Mouse (Mus musculus): ENCODE measurements around the gene Thap3. TPM values are rescaled to one million over a fixed set of nuclear protein-coding genes. Genes with fewer than 3 reads are reported as not detected.

Thap3 gene
- polyA plus RNA-seq, 1 experiment from 2014 or later: 42.7 TPM

DNA sequence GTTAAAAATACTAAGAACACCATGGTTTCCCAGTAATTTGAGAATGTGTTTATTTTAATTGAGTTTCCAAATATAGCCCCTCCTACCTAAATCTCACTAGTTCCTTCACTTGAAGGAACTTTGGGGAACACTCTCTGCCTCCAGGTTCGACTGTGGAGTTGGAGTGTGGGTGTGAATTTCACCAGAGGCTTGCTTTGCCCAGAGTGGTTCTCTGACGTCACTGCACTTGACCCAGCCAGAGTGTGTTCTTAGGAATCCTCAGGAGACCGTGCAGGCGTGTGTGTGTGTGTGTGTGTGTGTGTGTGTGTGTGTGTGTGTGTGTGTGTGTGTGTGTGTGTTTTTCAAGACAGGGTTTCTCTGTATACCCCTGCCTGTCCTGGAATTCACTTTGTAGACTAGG, 12.1 kb upstream of the Thap3 start:
- H3K9me3 ChIP-seq (ENCODE audit: control insufficient read depth, low read length): no peaks in the 10 kb centered on the region
- H3K27ac ChIP-seq (ENCODE audit: low read length): no peak overlapping the region
- no peaks in the 10 kb centered on the region for H3K27me3 ChIP-seq (replicated peaks; ENCODE audit: control insufficient read depth, insufficient read depth, low read length)
- ATAC-seq: no peak
- H3K4me2 ChIP-seq (ENCODE audit: low read length): no peak overlapping the region
- H3K9ac ChIP-seq (replicated peaks; ENCODE audit: low read depth, low read length): no peak overlapping the region
- H3K4me3 ChIP-seq (replicated peaks; ENCODE audit: low read length): no peak overlapping the region
- peaks cover 7% of the 10 kb centered on the region for H3K4me1 ChIP-seq (replicated peaks; ENCODE audit: control insufficient read depth, insufficient read depth, low read length)
- no peaks in the 10 kb centered on the region for H3K36me3 ChIP-seq (ENCODE audit: control insufficient read depth, insufficient read depth)
- whole genome bisulfite sequencing: 55% methylated on average over 4 of the region's 4 CpGs

GRCm38 (mm10) chr4:151999481-151999880, 10.7 kb upstream of the Thap3 start:
- H3K27me3 ChIP-seq (replicated peaks; ENCODE audit: control insufficient read depth, insufficient read depth, low read length): no peaks in the 10 kb centered on the region
- no peak overlapping the region for H3K9ac ChIP-seq (replicated peaks; ENCODE audit: low read depth, low read length)
- no peak for ATAC-seq
- no peaks in the 10 kb centered on the region for H3K9me3 ChIP-seq (ENCODE audit: control insufficient read depth, low read length)
- 71% methylated on average over 3 of the region's 3 CpGs for WGBS
- no peak overlapping the region for H3K4me3 ChIP-seq (replicated peaks; ENCODE audit: low read length)
- no peak overlapping the region for H3K4me2 ChIP-seq (ENCODE audit: low read length)
- H3K36me3 ChIP-seq (ENCODE audit: control insufficient read depth, insufficient read depth): no peaks in the 10 kb centered on the region
- no peak overlapping the region for H3K27ac ChIP-seq (ENCODE audit: low read length)
- H3K4me1 ChIP-seq (replicated peaks; ENCODE audit: control insufficient read depth, insufficient read depth, low read length): peaks cover 8% of the 10 kb centered on the region

- Histone ChIP-seq H3K36me3 (ENCODE audit: control insufficient read depth, insufficient read depth) (no peaks in the 10 kb centered on the region), H3K4me1 (replicated peaks; ENCODE audit: control insufficient read depth, insufficient read depth, low read length) (peaks cover 20% of the 10 kb centered on the region), H3K9me3 (ENCODE audit: control insufficient read depth, low read length) (no peaks in the 10 kb centered on the region), H3K4me2 (ENCODE audit: low read length) (peak overlapping the region; percentile 64; the same call in 1 of the 2 replicates), H3K4me3 (replicated peaks; ENCODE audit: low read length) (no peak overlapping the region), H3K27me3 (replicated peaks; ENCODE audit: control insufficient read depth, insufficient read depth, low read length) (no peaks in the 10 kb centered on the region), H3K27ac (ENCODE audit: low read length) (no peak overlapping the region), H3K9ac (replicated peaks; ENCODE audit: low read depth, low read length) (peak overlapping the region; percentile 77)
- 71% methylated on average over 3 of the region's 3 CpGs for WGBS
- no peak for ATAC-seq
Measured at GRCm38 (mm10) chr4:151997701-151998100, 8.9 kb upstream of the Thap3 start.

DNA sequence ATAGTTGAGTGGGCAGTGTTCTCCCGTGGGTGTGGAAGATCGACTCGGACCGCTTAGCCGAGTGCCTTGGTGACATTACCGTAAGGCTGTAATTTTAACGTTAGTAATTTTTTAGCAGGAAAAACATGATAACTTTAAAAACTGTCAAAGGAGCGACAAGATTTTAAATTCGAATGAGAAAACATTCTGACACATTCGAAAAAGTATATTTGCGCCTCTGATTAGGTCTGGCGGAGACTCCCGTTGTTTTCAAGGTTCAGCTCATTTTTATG, 8.1 kb upstream of the Thap3 start:
- H3K27ac ChIP-seq (ENCODE audit: low read length): peak overlapping the region; percentile 74
- peak overlapping the region; percentile 77 for H3K9ac ChIP-seq (replicated peaks; ENCODE audit: low read depth, low read length)
- peaks cover 20% of the 10 kb centered on the region for H3K4me1 ChIP-seq (replicated peaks; ENCODE audit: control insufficient read depth, insufficient read depth, low read length)
- H3K4me2 ChIP-seq (ENCODE audit: low read length): peak overlapping the region; percentile 64
- 3% methylated on average over 13 of the region's 13 CpGs for WGBS
- H3K27me3 ChIP-seq (replicated peaks; ENCODE audit: control insufficient read depth, insufficient read depth, low read length): no peaks in the 10 kb centered on the region
- no peak for ATAC-seq
- no peaks in the 10 kb centered on the region for H3K9me3 ChIP-seq (ENCODE audit: control insufficient read depth, low read length)
- H3K36me3 ChIP-seq (ENCODE audit: control insufficient read depth, insufficient read depth): peaks cover 2% of the 10 kb centered on the region; the same call in 1 of the 2 replicates
- peak overlapping the region; percentile 95 for H3K4me3 ChIP-seq (replicated peaks; ENCODE audit: low read length)

GRCm38 (mm10) chr4:151996173-151996950, 7.6 kb upstream of the Thap3 start, which contains the start of gene Phf13:
Phf13 (minus strand) TSS chr4:151996258.
- Histone ChIP-seq H3K27me3 (replicated peaks; ENCODE audit: control insufficient read depth, insufficient read depth, low read length) (no peaks in the 10 kb centered on the region), H3K4me2 (ENCODE audit: low read length) (peak within 1 kb of the TSS; percentile 90), H3K9me3 (ENCODE audit: control insufficient read depth, low read length) (no peaks in the 10 kb centered on the region), H3K9ac (replicated peaks; ENCODE audit: low read depth, low read length) (peak within 1 kb of the TSS; percentile 88), H3K4me1 (replicated peaks; ENCODE audit: control insufficient read depth, insufficient read depth, low read length) (peaks cover 20% of the 10 kb centered on the region), H3K36me3 (ENCODE audit: control insufficient read depth, insufficient read depth) (peaks cover 6% of the 10 kb centered on the region), H3K27ac (ENCODE audit: low read length) (peak within 1 kb of the TSS; percentile 74), H3K4me3 (replicated peaks; ENCODE audit: low read length) (peak within 1 kb of the TSS; percentile 95)
- ATAC-seq: peak; percentile 98
- WGBS: under 1% methylated on average over 90 of the region's 94 CpGs

DNA sequence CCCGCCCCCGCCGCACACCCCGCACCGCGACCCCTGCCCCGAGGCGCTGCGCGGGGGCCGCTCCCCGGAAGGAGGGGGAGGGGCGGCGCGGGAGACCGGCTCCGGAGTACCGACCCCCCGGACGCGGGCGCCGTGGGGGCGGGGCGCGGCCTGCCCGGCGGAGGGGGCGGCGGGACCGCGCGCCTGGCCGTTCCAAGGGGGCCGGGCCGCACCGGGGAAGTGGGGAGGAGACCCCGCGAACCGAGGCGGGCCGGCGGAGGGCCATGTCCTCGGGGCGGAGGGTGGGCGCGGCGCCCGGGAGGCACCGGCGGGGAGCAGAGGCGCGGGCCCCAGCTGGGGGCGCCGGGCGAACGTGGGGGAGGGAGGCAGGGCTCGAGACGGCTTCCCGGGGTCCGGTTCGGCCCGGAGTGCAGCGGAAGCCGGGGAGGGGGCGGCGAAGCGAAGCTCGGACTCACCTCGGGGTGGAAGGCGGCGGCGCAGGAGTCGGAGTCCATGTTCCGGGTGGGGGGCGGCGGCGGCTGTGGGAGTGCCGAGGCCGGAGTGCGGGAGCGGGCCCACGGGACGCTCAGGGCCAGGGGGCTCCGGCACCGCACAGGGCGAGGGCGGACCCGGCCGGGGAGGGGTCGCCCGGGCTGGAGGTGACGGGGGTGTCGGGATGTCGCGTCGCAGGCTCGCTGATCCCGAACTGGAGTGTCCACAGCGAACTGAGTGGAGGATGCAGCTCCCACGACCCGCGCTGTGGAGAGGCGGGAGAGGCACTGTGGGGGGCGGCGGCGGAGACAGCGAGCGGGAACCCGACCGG, 6.8 kb upstream of the Thap3 start:
- Histone ChIP-seq H3K36me3 (ENCODE audit: control insufficient read depth, insufficient read depth) (peaks cover 12% of the 10 kb centered on the region), H3K9ac (replicated peaks; ENCODE audit: low read depth, low read length) (peak overlapping the region; percentile 88), H3K4me3 (replicated peaks; ENCODE audit: low read length) (peak overlapping the region; percentile 95), H3K27ac (ENCODE audit: low read length) (peak overlapping the region; percentile 37), H3K9me3 (ENCODE audit: control insufficient read depth, low read length) (no peaks in the 10 kb centered on the region), H3K27me3 (replicated peaks; ENCODE audit: control insufficient read depth, insufficient read depth, low read length) (no peaks in the 10 kb centered on the region), H3K4me2 (ENCODE audit: low read length) (peak overlapping the region; percentile 90), H3K4me1 (replicated peaks; ENCODE audit: control insufficient read depth, insufficient read depth, low read length) (peaks cover 20% of the 10 kb centered on the region)
- WGBS: under 1% methylated on average over 64 of the region's 111 CpGs
- ATAC-seq: peak; percentile 0

DNA sequence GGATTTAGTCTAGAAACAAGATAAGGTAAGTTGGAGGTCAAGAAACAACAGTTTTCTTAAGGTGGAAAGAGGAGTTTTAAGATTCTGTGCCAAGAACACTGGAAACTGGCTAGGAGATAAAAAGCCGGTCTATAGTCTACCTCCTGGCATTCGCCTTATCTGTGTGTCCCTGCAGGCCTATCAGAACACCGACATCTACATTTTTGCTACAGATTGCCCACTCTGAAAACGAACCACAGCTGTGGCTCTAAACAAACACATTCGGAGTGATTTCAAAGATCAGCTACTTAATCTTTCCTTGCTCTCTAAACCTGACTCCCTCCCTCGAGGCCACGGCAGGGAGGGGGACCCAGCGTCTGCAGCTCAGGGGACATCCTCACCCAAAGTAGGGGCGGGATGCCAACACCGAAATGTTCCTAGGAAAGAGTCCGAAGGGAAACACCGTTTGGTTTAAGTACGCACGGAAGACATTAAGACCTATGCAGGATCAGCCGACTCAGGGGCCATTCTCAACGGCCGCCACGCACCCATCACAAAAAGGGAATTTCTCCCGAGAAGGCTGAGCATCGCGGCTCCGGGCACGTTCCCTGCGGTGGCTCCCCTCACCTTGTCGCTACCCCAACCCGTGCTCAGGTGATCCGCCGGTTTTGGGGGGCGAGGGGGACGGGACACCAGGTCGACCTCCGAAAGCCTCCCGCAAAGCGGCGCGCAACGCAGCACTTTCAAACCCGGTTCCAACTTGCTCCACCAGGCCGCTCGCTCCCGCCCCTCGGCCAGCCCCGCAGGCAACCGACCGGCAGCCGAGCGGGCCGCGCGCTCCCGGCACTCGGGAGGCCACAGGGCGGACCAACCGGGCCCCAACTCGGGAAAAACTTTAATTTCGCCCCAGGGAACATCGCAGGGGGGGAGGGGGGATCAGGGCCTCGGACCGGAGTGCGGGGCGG, 5.7 kb upstream of the Thap3 start:
- ATAC-seq: no peak
- Histone ChIP-seq H3K27ac (ENCODE audit: low read length) (no peak overlapping the region; the same call in 1 of the 2 replicates), H3K4me3 (replicated peaks; ENCODE audit: low read length) (peak overlapping the region; percentile 95), H3K4me2 (ENCODE audit: low read length) (peak overlapping the region; percentile 90), H3K9me3 (ENCODE audit: control insufficient read depth, low read length) (no peaks in the 10 kb centered on the region), H3K4me1 (replicated peaks; ENCODE audit: control insufficient read depth, insufficient read depth, low read length) (peaks cover 20% of the 10 kb centered on the region), H3K36me3 (ENCODE audit: control insufficient read depth, insufficient read depth) (peaks cover 14% of the 10 kb centered on the region), H3K9ac (replicated peaks; ENCODE audit: low read depth, low read length) (peak overlapping the region; percentile 88), H3K27me3 (replicated peaks; ENCODE audit: control insufficient read depth, insufficient read depth, low read length) (no peaks in the 10 kb centered on the region)
- WGBS: 1% methylated on average over 60 of the region's 61 CpGs

GRCm38 (mm10) chr4:151993035-151993434, 4.2 kb upstream of the Thap3 start:
- Histone ChIP-seq H3K9ac (replicated peaks; ENCODE audit: low read depth, low read length) (no peak overlapping the region), H3K4me2 (ENCODE audit: low read length) (no peak overlapping the region), H3K4me1 (replicated peaks; ENCODE audit: control insufficient read depth, insufficient read depth, low read length) (peaks cover 26% of the 10 kb centered on the region), H3K36me3 (ENCODE audit: control insufficient read depth, insufficient read depth) (peaks cover 14% of the 10 kb centered on the region), H3K4me3 (replicated peaks; ENCODE audit: low read length) (no peak overlapping the region), H3K27me3 (replicated peaks; ENCODE audit: control insufficient read depth, insufficient read depth, low read length) (no peaks in the 10 kb centered on the region), H3K27ac (ENCODE audit: low read length) (no peak overlapping the region), H3K9me3 (ENCODE audit: control insufficient read depth, low read length) (no peaks in the 10 kb centered on the region)
- 68% methylated on average over 6 of the region's 6 CpGs for WGBS
- no peak for ATAC-seq

- no peak overlapping the region for H3K27ac ChIP-seq (ENCODE audit: low read length)
- no peaks in the 10 kb centered on the region for H3K27me3 ChIP-seq (replicated peaks; ENCODE audit: control insufficient read depth, insufficient read depth, low read length)
- peaks cover 28% of the 10 kb centered on the region for H3K4me1 ChIP-seq (replicated peaks; ENCODE audit: control insufficient read depth, insufficient read depth, low read length)
- H3K9ac ChIP-seq (replicated peaks; ENCODE audit: low read depth, low read length): no peak overlapping the region
- ATAC-seq: no peak
- H3K4me2 ChIP-seq (ENCODE audit: low read length): no peak overlapping the region
- no peak overlapping the region for H3K4me3 ChIP-seq (replicated peaks; ENCODE audit: low read length)
- no peaks in the 10 kb centered on the region for H3K9me3 ChIP-seq (ENCODE audit: control insufficient read depth, low read length)
- 91% methylated on average over 9 of the region's 9 CpGs for WGBS
- H3K36me3 ChIP-seq (ENCODE audit: control insufficient read depth, insufficient read depth): peaks cover 14% of the 10 kb centered on the region
Measured at GRCm38 (mm10) chr4:151992091-151992490, 3.3 kb upstream of the Thap3 start.
